Mouse (Mus musculus): ENCODE measurements around the gene Ppara. TPM values are rescaled to one million over a fixed set of nuclear protein-coding genes. Genes with fewer than 3 reads are reported as not detected.

Gene Ppara
- polyA plus RNA-seq, 1 experiment from 2014 or later = 2.3 TPM

- WGBS = 78% methylated on average over 5 of the region's 5 CpGs
- no peak for ATAC-seq (ENCODE audit: low FRiP score, low TSS enrichment)
These were observed 4.2 kb downstream of the Ppara start for GRCm38 (mm10) chr15:85738939-85739338.

GRCm38 (mm10) chr15:85742608-85743007 lies 7.8 kb downstream of the Ppara start:
- H3K4me2 ChIP-seq (replicated peaks; ENCODE audit: low read depth, low read length) = no peak overlapping the region
- H3K27ac ChIP-seq (ENCODE audit: low read depth, low read length) = no peak overlapping the region
- no peaks in the 10 kb centered on the region for H3K9me3 ChIP-seq (ENCODE audit: control insufficient read depth, low read length)
- H3K36me3 ChIP-seq (ENCODE audit: control insufficient read depth, insufficient read depth, low read length) = no peaks in the 10 kb centered on the region
- no peaks in the 10 kb centered on the region for H3K4me1 ChIP-seq (ENCODE audit: control insufficient read depth, insufficient read depth, low read length)
- no peak overlapping the region for H3K4me3 ChIP-seq (ENCODE audit: low read length)
- no peaks in the 10 kb centered on the region for H3K27me3 ChIP-seq (ENCODE audit: control insufficient read depth, insufficient read depth, low read length)
- no peak for ATAC-seq (ENCODE audit: low FRiP score, low TSS enrichment)
- no peak overlapping the region for H3K9ac ChIP-seq (ENCODE audit: low read depth, low read length)
- 87% methylated on average over 9 of the region's 9 CpGs for WGBS

More at GRCm38 (mm10) chr15:85738939-85739338, 4.2 kb downstream of the Ppara start:
- no peak overlapping the region for H3K4me2 ChIP-seq (replicated peaks; ENCODE audit: low read depth, low read length)
- H3K9ac ChIP-seq (ENCODE audit: low read depth, low read length) = no peak overlapping the region
- H3K9me3 ChIP-seq (ENCODE audit: control insufficient read depth, low read length) = no peaks in the 10 kb centered on the region
- no peak overlapping the region for H3K4me3 ChIP-seq (ENCODE audit: low read length)
- H3K27ac ChIP-seq (ENCODE audit: low read depth, low read length) = no peak overlapping the region
- H3K27me3 ChIP-seq (ENCODE audit: control insufficient read depth, insufficient read depth, low read length) = peaks cover 30% of the 10 kb centered on the region
- no peaks in the 10 kb centered on the region for H3K36me3 ChIP-seq (ENCODE audit: control insufficient read depth, insufficient read depth, low read length)
- no peaks in the 10 kb centered on the region; the same call in 1 of the 2 replicates for H3K4me1 ChIP-seq (ENCODE audit: control insufficient read depth, insufficient read depth, low read length)

DNA sequence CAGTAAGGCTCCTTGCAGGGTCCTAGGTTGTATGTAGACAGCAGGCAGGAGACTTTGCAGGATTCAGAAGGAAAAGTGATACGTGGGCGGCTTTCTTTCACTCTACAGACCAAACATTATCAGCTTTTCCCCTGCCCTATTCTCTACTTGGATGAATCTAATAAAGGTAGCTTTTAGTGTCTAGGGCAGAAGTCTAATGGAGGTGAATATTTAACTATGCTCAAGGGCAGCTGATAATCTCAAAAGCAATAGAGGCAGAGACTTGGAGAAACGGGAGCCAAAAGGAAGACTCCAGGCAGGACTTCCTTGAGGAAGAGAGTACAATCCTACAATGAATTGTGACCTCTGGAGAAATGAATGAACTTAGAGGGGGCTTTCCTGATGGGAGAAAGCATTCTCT lies 9.2 kb downstream of the Ppara start:
- Histone ChIP-seq H3K4me3 (ENCODE audit: low read length) (no peak overlapping the region), H3K4me1 (ENCODE audit: control insufficient read depth, insufficient read depth, low read length) (no peaks in the 10 kb centered on the region), H3K4me2 (replicated peaks; ENCODE audit: low read depth, low read length) (no peak overlapping the region), H3K27me3 (ENCODE audit: control insufficient read depth, insufficient read depth, low read length) (no peaks in the 10 kb centered on the region), H3K9ac (ENCODE audit: low read depth, low read length) (no peak overlapping the region), H3K27ac (ENCODE audit: low read depth, low read length) (no peak overlapping the region), H3K36me3 (ENCODE audit: control insufficient read depth, insufficient read depth, low read length) (no peaks in the 10 kb centered on the region), H3K9me3 (ENCODE audit: control insufficient read depth, low read length) (no peaks in the 10 kb centered on the region)
- no peak for ATAC-seq (ENCODE audit: low FRiP score, low TSS enrichment)
- WGBS = 68% methylated on average over 3 of the region's 3 CpGs

DNA sequence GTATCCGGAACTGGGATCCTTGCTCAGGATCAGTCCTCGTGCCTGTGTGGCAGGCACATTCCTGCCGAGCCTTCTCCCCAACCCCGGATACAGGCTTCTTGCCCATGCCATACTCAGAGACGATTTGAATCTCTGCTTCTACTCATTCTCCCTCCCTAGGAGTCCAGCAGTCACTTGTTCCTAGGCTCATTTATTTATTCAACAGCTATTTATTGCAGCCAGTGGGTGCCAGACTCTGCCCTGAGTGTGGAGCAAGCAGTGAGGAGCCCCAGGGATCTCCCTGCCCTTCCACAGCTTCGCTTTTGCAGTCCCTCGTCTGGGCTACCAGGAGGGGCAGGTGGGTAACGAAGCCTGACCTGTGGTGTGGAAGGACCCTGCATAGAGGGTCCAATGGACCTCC lies 11.4 kb downstream of the Ppara start:
- Histone ChIP-seq H3K9ac (ENCODE audit: low read depth, low read length) (no peak overlapping the region), H3K4me2 (replicated peaks; ENCODE audit: low read depth, low read length) (no peak overlapping the region), H3K4me1 (ENCODE audit: control insufficient read depth, insufficient read depth, low read length) (no peaks in the 10 kb centered on the region), H3K36me3 (ENCODE audit: control insufficient read depth, insufficient read depth, low read length) (no peaks in the 10 kb centered on the region), H3K4me3 (ENCODE audit: low read length) (no peak overlapping the region), H3K27me3 (ENCODE audit: control insufficient read depth, insufficient read depth, low read length) (no peaks in the 10 kb centered on the region), H3K9me3 (ENCODE audit: control insufficient read depth, low read length) (no peaks in the 10 kb centered on the region), H3K27ac (ENCODE audit: low read depth, low read length) (no peak overlapping the region)
- WGBS = 77% methylated on average over 8 of the region's 8 CpGs
- no peak for ATAC-seq (ENCODE audit: low FRiP score, low TSS enrichment)

DNA sequence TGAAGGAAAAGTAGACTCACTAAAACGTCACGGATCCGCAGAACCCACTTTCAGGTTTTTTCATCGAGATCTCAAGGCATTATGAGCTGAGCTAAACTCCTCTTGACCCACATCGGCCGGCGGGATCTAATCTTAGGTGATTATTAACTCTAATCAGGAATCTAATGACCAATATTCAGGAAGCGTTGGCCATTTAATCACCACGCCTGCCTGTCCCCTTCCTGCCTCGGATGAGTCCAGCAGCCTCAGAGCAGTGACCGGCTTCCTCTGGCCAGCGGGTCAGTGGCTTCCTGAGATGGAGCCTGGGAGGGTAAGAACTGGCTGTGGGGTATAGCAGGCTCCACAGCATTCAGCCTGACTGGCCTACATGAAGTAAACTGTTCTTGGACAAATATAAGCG lies 11.9 kb downstream of the Ppara start:
- Histone ChIP-seq H3K27ac (ENCODE audit: low read depth, low read length) (no peak overlapping the region), H3K4me2 (replicated peaks; ENCODE audit: low read depth, low read length) (no peak overlapping the region), H3K27me3 (ENCODE audit: control insufficient read depth, insufficient read depth, low read length) (no peaks in the 10 kb centered on the region), H3K4me1 (ENCODE audit: control insufficient read depth, insufficient read depth, low read length) (no peaks in the 10 kb centered on the region), H3K9me3 (ENCODE audit: control insufficient read depth, low read length) (peaks cover 3% of the 10 kb centered on the region; the same call in 1 of the 2 replicates), H3K36me3 (ENCODE audit: control insufficient read depth, insufficient read depth, low read length) (no peaks in the 10 kb centered on the region), H3K9ac (ENCODE audit: low read depth, low read length) (no peak overlapping the region), H3K4me3 (ENCODE audit: low read length) (no peak overlapping the region)
- no peak for ATAC-seq (ENCODE audit: low FRiP score, low TSS enrichment)
- 69% methylated on average over 13 of the region's 13 CpGs for WGBS

GRCm38 (mm10) chr15:85747951-85748350 lies 13.2 kb downstream of the Ppara start:
- H3K9ac ChIP-seq (ENCODE audit: low read depth, low read length) = no peak overlapping the region
- H3K4me2 ChIP-seq (replicated peaks; ENCODE audit: low read depth, low read length) = no peak overlapping the region
- ATAC-seq (ENCODE audit: low FRiP score, low TSS enrichment) = no peak
- no peak overlapping the region for H3K4me3 ChIP-seq (ENCODE audit: low read length)
- H3K9me3 ChIP-seq (ENCODE audit: control insufficient read depth, low read length) = peaks cover 6% of the 10 kb centered on the region; the same call in 1 of the 2 replicates
- H3K27me3 ChIP-seq (ENCODE audit: control insufficient read depth, insufficient read depth, low read length) = no peaks in the 10 kb centered on the region
- H3K36me3 ChIP-seq (ENCODE audit: control insufficient read depth, insufficient read depth, low read length) = no peaks in the 10 kb centered on the region
- no peaks in the 10 kb centered on the region for H3K4me1 ChIP-seq (ENCODE audit: control insufficient read depth, insufficient read depth, low read length)
- no peak overlapping the region for H3K27ac ChIP-seq (ENCODE audit: low read depth, low read length)
- WGBS = 93% methylated on average over 5 of the region's 5 CpGs

DNA sequence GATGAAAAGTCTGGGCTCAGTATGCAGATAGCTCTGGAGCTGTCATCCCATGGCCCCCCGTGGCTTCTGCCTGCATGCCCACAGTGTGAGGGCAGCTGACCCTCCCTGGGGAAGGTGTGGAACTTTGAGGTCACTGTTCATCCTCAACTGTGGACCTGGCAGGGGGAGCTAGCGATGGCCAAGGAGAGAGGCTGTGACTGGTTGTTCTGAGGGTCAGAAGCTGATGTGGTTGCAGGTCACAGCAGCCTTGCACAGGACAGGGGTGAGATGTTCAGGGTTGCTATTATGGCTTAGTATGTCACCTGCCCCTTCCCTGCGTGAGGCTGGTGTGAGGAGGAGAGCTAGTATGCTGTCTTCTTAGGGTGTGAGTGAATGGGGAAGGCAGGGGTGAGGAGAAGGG lies 13.7 kb downstream of the Ppara start:
- Histone ChIP-seq H3K27ac (ENCODE audit: low read depth, low read length) (no peak overlapping the region), H3K27me3 (ENCODE audit: control insufficient read depth, insufficient read depth, low read length) (no peaks in the 10 kb centered on the region), H3K9ac (ENCODE audit: low read depth, low read length) (no peak overlapping the region), H3K9me3 (ENCODE audit: control insufficient read depth, low read length) (peaks cover 6% of the 10 kb centered on the region; the same call in 1 of the 2 replicates), H3K4me2 (replicated peaks; ENCODE audit: low read depth, low read length) (no peak overlapping the region), H3K36me3 (ENCODE audit: control insufficient read depth, insufficient read depth, low read length) (no peaks in the 10 kb centered on the region), H3K4me1 (ENCODE audit: control insufficient read depth, insufficient read depth, low read length) (no peaks in the 10 kb centered on the region), H3K4me3 (ENCODE audit: low read length) (no peak overlapping the region)
- no peak for ATAC-seq (ENCODE audit: low FRiP score, low TSS enrichment)
- 80% methylated on average over 3 of the region's 3 CpGs for WGBS

DNA sequence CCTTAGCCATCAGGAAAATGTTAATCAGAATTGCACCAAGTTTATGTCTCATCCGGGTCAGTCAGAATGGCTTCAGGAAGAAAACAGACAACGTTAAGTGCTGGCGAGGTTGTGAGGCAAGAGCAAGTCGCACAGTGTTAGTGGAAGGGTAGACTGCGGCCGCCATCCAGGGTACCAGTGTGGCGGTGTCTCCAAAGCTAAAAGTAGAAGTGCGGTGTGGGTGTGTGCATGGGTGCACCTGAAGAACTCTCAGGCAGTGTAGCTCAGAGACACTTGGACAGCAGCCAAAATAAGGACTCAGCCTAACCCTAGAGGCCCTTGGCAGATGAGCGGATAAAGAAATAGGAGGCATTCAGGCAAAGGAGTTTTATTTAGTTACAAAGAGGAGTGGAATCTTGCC lies 14.4 kb downstream of the Ppara start:
- no peaks in the 10 kb centered on the region for H3K36me3 ChIP-seq (ENCODE audit: control insufficient read depth, insufficient read depth, low read length)
- peaks cover 6% of the 10 kb centered on the region; the same call in 1 of the 2 replicates for H3K9me3 ChIP-seq (ENCODE audit: control insufficient read depth, low read length)
- H3K4me2 ChIP-seq (replicated peaks; ENCODE audit: low read depth, low read length) = no peak overlapping the region
- H3K27me3 ChIP-seq (ENCODE audit: control insufficient read depth, insufficient read depth, low read length) = no peaks in the 10 kb centered on the region
- no peak overlapping the region for H3K27ac ChIP-seq (ENCODE audit: low read depth, low read length)
- 91% methylated on average over 9 of the region's 9 CpGs for WGBS
- no peaks in the 10 kb centered on the region for H3K4me1 ChIP-seq (ENCODE audit: control insufficient read depth, insufficient read depth, low read length)
- H3K9ac ChIP-seq (ENCODE audit: low read depth, low read length) = no peak overlapping the region
- no peak for ATAC-seq (ENCODE audit: low FRiP score, low TSS enrichment)
- H3K4me3 ChIP-seq (ENCODE audit: low read length) = no peak overlapping the region

- no peak for ATAC-seq (ENCODE audit: low FRiP score, low TSS enrichment)
- no peak overlapping the region for H3K4me3 ChIP-seq (ENCODE audit: low read length)
- H3K27me3 ChIP-seq (ENCODE audit: control insufficient read depth, insufficient read depth, low read length) = no peaks in the 10 kb centered on the region
- H3K27ac ChIP-seq (ENCODE audit: low read depth, low read length) = no peak overlapping the region
- no peak overlapping the region for H3K9ac ChIP-seq (ENCODE audit: low read depth, low read length)
- H3K4me2 ChIP-seq (replicated peaks; ENCODE audit: low read depth, low read length) = no peak overlapping the region
- H3K9me3 ChIP-seq (ENCODE audit: control insufficient read depth, low read length) = peaks cover 6% of the 10 kb centered on the region; the same call in 1 of the 2 replicates
- H3K4me1 ChIP-seq (ENCODE audit: control insufficient read depth, insufficient read depth, low read length) = no peaks in the 10 kb centered on the region
- H3K36me3 ChIP-seq (ENCODE audit: control insufficient read depth, insufficient read depth, low read length) = no peaks in the 10 kb centered on the region
- 81% methylated on average over 5 of the region's 5 CpGs for WGBS
These were observed 15.3 kb downstream of the Ppara start for GRCm38 (mm10) chr15:85750115-85750514.

Data from kidney, embryonic 14.5 days (tissue).